ENCODE assay signal across 23 mouse cellular contexts in the genomic region with DNA sequence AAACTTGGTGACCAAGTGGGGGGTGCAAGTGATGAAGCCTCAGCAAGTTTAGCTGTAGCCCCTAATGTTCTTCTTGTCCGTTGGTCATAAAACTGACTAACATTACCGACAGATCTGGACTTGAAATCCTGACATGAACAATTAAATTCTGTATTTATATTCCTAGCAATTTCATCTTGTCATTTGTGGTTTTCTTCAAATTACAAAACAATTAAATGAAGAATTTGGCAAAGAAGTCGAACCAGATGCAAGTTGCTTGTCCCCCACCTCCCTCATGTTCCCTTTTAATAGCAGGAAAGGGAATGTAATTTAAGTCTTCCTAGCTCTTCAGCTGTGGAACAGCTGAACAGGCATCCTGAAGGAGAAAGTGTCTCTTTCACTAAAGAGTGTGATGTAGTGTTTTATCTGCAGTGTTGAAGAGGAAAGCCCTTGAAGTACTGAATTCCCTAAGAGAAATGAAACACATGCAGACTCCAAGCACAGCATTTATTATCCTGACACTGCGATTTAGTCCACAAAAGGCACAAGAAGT.
DNase-seq lines count a peak whose midpoint lies in the region; ATAC-seq lines count a peak whose summit lies in the region.
"Had no signal": no experiment of that assay in that cellular context is flagged by ENCODE, and none has a peak within 500 bp of the region (broad histone marks: within the 10 kb centered on the region; RNA-seq: fewer than 3 reads in every experiment).

No protein-coding gene starts in this region.

- no peak overlapping the region for H3K4me2 ChIP-seq in embryonic facial prominence, embryonic 14.5 days (ENCODE audit: low read depth, low read length)
- no peak overlapping the region for H3K4me2 ChIP-seq in kidney, embryonic 16.5 days (replicated peaks; ENCODE audit: low read depth, low read length)
- H3K4me2 ChIP-seq: embryonic facial prominence, embryonic 15.5 days; hindbrain, embryonic 13.5 days had no signal

- H3K4me1 ChIP-seq in embryonic facial prominence, embryonic 14.5 days (ENCODE audit: control insufficient read depth, insufficient read depth, low read length) = peaks cover 13% of the 10 kb centered on the region; the same call in 1 of the 2 replicates
- peaks cover 11% of the 10 kb centered on the region for H3K4me1 ChIP-seq in embryonic facial prominence, embryonic 10.5 days
- 0 out of 2 replicates have a peak, but pooled peaks cover 2% of the 10 kb centered on the region for H3K4me1 ChIP-seq in kidney, embryonic 16.5 days (ENCODE audit: insufficient read depth, low read length)
- H3K4me1 ChIP-seq: forebrain, embryonic 10.5 days; heart, embryonic 10.5 days; hindbrain, embryonic 13.5 days had no signal

- WGBS in embryonic facial prominence, embryonic 14.5 days = 47% methylated on average over 4 of the region's 4 CpGs
- WGBS in embryonic facial prominence, embryonic 10.5 days = 67% methylated on average over 4 of the region's 4 CpGs
- 41% methylated on average over 4 of the region's 4 CpGs for whole genome bisulfite sequencing in kidney, embryonic 16.5 days

- H3K36me3 ChIP-seq in embryonic facial prominence, embryonic 14.5 days (ENCODE audit: control insufficient read depth, insufficient read depth, low read length) = no peaks in the 10 kb centered on the region
- no peaks in the 10 kb centered on the region for H3K36me3 ChIP-seq in embryonic facial prominence, embryonic 10.5 days (replicated peaks)
- H3K36me3 ChIP-seq in kidney, embryonic 16.5 days (ENCODE audit: insufficient read depth, low read length) = no peaks in the 10 kb centered on the region
- H3K36me3 ChIP-seq: embryonic facial prominence, embryonic 15.5 days; forebrain, embryonic 10.5 days; heart, embryonic 10.5 days; hindbrain, embryonic 13.5 days had no signal

- H3K27me3 ChIP-seq in embryonic facial prominence, embryonic 14.5 days (replicated peaks; ENCODE audit: control insufficient read depth, insufficient read depth, low read length) = no peaks in the 10 kb centered on the region
- no peaks in the 10 kb centered on the region for H3K27me3 ChIP-seq in embryonic facial prominence, embryonic 10.5 days (replicated peaks; ENCODE audit: low read depth, poor library complexity, severe bottlenecking)
- no peaks in the 10 kb centered on the region for H3K27me3 ChIP-seq in kidney, embryonic 16.5 days (ENCODE audit: insufficient read depth, low read length)
- H3K27me3 ChIP-seq: embryonic facial prominence, embryonic 15.5 days; hindbrain, embryonic 13.5 days; Patski had no signal

- H3K4me3 ChIP-seq in embryonic facial prominence, embryonic 14.5 days (ENCODE audit: low read depth, low read length) = no peak overlapping the region
- H3K4me3 ChIP-seq in embryonic facial prominence, embryonic 10.5 days = no peak overlapping the region
- no peak overlapping the region for H3K4me3 ChIP-seq in kidney, embryonic 16.5 days (ENCODE audit: low read length)
- H3K4me3 ChIP-seq: embryonic facial prominence, embryonic 15.5 days; erythroblast, embryonic 14.5 days; forebrain, embryonic 10.5 days; heart, embryonic 10.5 days; hindbrain, embryonic 13.5 days had no signal

- no peak overlapping the region for H3K9ac ChIP-seq in embryonic facial prominence, embryonic 14.5 days (ENCODE audit: low read depth, low read length)
- H3K9ac ChIP-seq in kidney, embryonic 16.5 days (replicated peaks; ENCODE audit: low read length) = no peak overlapping the region
- H3K9ac ChIP-seq: embryonic facial prominence, embryonic 15.5 days; hindbrain, embryonic 13.5 days had no signal

- no peak for ATAC-seq in embryonic facial prominence, embryonic 14.5 days (ENCODE audit: low read depth)
- peak; percentile 31; the same call in 1 of the 2 replicates for ATAC-seq in kidney, embryonic 16.5 days (ENCODE audit: low FRiP score, low TSS enrichment)
- ATAC-seq: activated CD4-positive, CD25-positive, alpha-beta regulatory T cell, adult 4 months; forebrain, embryonic 14.5 days; Patski had no signal

- peak; percentile 63 for DNase-seq in embryonic facial prominence, embryonic 14.5 days (ENCODE audit: low spot score)
- DNase-seq in embryonic facial prominence, embryonic 10.5 days (ENCODE audit: low spot score) = no peak
- no peak for DNase-seq in kidney, adult 18-20 months
- DNase-seq in kidney, postnatal 4 days = peak; percentile 32 to 49
- DNase-seq in kidney, adult 8-10 months = no peak
- DNase-seq in spleen, postnatal 4 days (ENCODE audit: low spot score in 2 of 2) = no peak
- DNase-seq: adrenal gland, postnatal 14 days; cerebellum, adult 18-20 months; cerebellum, adult 9-11 months; cerebellum, postnatal 36 days; gastrocnemius, postnatal 10 days; heart, adult 18-20 months; heart, postnatal 10 days; heart, postnatal 4 days had no signal

- no peaks in the 10 kb centered on the region for H3K9me3 ChIP-seq in embryonic facial prominence, embryonic 14.5 days (ENCODE audit: control insufficient read depth, low read length)
- H3K9me3 ChIP-seq in embryonic facial prominence, embryonic 10.5 days = no peaks in the 10 kb centered on the region
- no peaks in the 10 kb centered on the region for H3K9me3 ChIP-seq in kidney, embryonic 16.5 days (ENCODE audit: low read length)
- H3K9me3 ChIP-seq: embryonic facial prominence, embryonic 15.5 days; forebrain, embryonic 10.5 days; heart, embryonic 10.5 days; hindbrain, embryonic 13.5 days had no signal

- H3K27ac ChIP-seq in embryonic facial prominence, embryonic 14.5 days (replicated peaks; ENCODE audit: low read depth, low read length) = no peak overlapping the region
- no peak overlapping the region for H3K27ac ChIP-seq in embryonic facial prominence, embryonic 10.5 days (replicated peaks)
- no peak overlapping the region for H3K27ac ChIP-seq in kidney, embryonic 16.5 days (ENCODE audit: low read length)
- H3K27ac ChIP-seq: embryonic facial prominence, embryonic 15.5 days; forebrain, embryonic 10.5 days; heart, embryonic 10.5 days; hindbrain, embryonic 13.5 days had no signal

Comparison
In these comparisons a context has a peak if more than half of its experiments do, and no peak if none do; other contexts are left out.
1. DNase-seq: peak in embryonic facial prominence, embryonic 14.5 days (single experiment) and kidney, postnatal 4 days (2 of 2); none in embryonic facial prominence, embryonic 10.5 days (single experiment), kidney, adult 18-20 months (single experiment), kidney, adult 8-10 months (0 of 2) and spleen, postnatal 4 days (0 of 2).